Mouse (Mus musculus): ENCODE data around the gene Fbp1. TPM values are rescaled to one million over a fixed set of nuclear protein-coding genes. Genes with fewer than 3 reads are reported as not detected.

The Fbp1 gene
- polyA plus RNA-seq, 1 experiment from 2014 or later: not detected

Other genes with a start within 250 kb of the Fbp1 start
- gene Platr25, start 127.6 kb downstream of the Fbp1 start, polyA plus RNA-seq (2016; fragmentation: Nextera tagmentation; extraction: Ambion mirVana): 6.4 and 6.5 TPM in 2 replicates
- gene Gm5141, start 102.5 kb downstream of the Fbp1 start, polyA plus RNA-seq (2016; fragmentation: Nextera tagmentation; extraction: Ambion mirVana): 1.8 and 3.5 TPM in 2 replicates
- not detected in 2 replicates for gene Fbp2, start 29.9 kb downstream of the Fbp1 start, polyA plus RNA-seq (2016; fragmentation: Nextera tagmentation; extraction: Ambion mirVana)
- 17.2 and 19.6 TPM in 2 replicates for gene 2010111I01Rik, start 76.6 kb upstream of the Fbp1 start, polyA plus RNA-seq (2016; fragmentation: Nextera tagmentation; extraction: Ambion mirVana)